Mouse (Mus musculus) hindbrain, embryonic 11.5 days (tissue): ENCODE results near the gene Lingo3. TPM values are rescaled to one million over a fixed set of nuclear protein-coding genes. Genes with fewer than 3 reads are reported as not detected.

Experiments used
- ATAC-seq: fragments of 200-750 bp; cut with Nextera tagmentation; 2 replicates; pipeline ENCODE4 v1.8.0; 2017; ENCODE audit warnings: mild to moderate bottlenecking, moderate TSS enrichment, moderate library complexity; ENCODE audit not compliant: low FRiP score
- DNase-seq: peaks from one replicate; pipeline ENCODE4 v3.0.0-alpha.2; 2015; ENCODE audit warnings: low spot score
- H3K27ac ChIP-seq: fragments of 300-500 bp; sonication (generic); 2 replicates; pipeline ENCODE4 v1.5.1; 2014; ENCODE audit warnings: mild to moderate bottlenecking, low read depth, low read length
- H3K27me3 ChIP-seq: fragments of 300-500 bp; sonication (generic); 2 replicates; pipeline ENCODE4 v1.6.1; 2014; ENCODE audit warnings: mild to moderate bottlenecking, low read length, moderate library complexity, mixed read lengths; ENCODE audit not compliant: control insufficient read depth, insufficient read depth
- H3K36me3 ChIP-seq: fragments of 300-500 bp; sonication (generic); 2 replicates; pipeline ENCODE4 v1.6.1; 2014; ENCODE audit warnings: mild to moderate bottlenecking, low read length, moderate library complexity, mixed read lengths; ENCODE audit not compliant: control insufficient read depth, insufficient read depth
- H3K4me1 ChIP-seq: fragments of 300-500 bp; sonication (generic); replicated peaks from 2 replicates; pipeline ENCODE4 v1.6.1; 2014; ENCODE audit warnings: low read length, mixed read lengths; ENCODE audit not compliant: control insufficient read depth, insufficient read depth
- H3K4me2 ChIP-seq: fragments of 300-500 bp; sonication (generic); replicated peaks from 2 replicates; pipeline ENCODE4 v1.6.1; 2014; ENCODE audit warnings: mild to moderate bottlenecking, low read depth, low read length
- H3K4me3 ChIP-seq: fragments of 300-500 bp; sonication (generic); 2 replicates; pipeline ENCODE4 v1.5.1; 2014; ENCODE audit warnings: low read depth, low read length
- H3K9ac ChIP-seq: fragments of 300-500 bp; sonication (generic); 2 replicates; pipeline ENCODE4 v1.6.1; 2014; ENCODE audit warnings: low read depth, low read length
- H3K9me3 ChIP-seq: fragments of 300-500 bp; sonication (generic); 2 replicates; pipeline ENCODE4 v1.6.1; 2016; ENCODE audit warnings: low read length; ENCODE audit not compliant: control insufficient read depth
- WGBS: fragments of 180-500 bp; shearing (Covaris S2); extraction: QIAGEN DNeasy Blood & Tissue Kit; methylation state at CpG from one replicate; pipeline ENCODE4 v1.1.7; 2014; 5-methylcytosine and 5-hydroxymethylcytosine counted together
- polyA plus RNA-seq: library from polyadenylated mRNA; unstranded; fragments of >200 nt; fragmentation: Nextera tagmentation; extraction: Ambion mirVana; gene quantifications from 2 replicates; pipeline ENCODE4 v1.2.1, GENCODE M21; 2014

Gene Lingo3
- polyA plus RNA-seq, 1 experiment from 2014 or later = 0.29 TPM

DNA sequence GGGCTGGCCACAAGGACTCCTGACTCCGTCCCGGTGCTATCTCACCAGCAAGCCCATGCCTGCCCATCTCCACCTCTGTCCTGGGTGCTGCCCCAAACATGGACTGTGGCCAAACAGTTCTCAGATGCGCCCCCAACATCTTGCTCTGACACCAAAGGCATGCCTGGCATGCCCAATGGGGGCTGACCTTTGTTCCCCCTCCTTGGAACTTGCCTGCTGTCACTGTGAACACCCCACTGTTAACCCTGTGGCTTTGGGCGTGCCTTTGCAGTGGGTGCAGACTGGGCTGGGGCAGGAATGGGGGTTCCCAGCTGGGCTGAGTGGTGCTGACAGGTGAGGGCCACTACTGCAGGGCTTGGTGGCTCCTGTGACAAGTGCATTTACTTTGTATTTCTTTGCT, 50.0 kb downstream of the Lingo3 start:
- WGBS = 82% methylated on average over 4 of the region's 4 CpGs
- H3K36me3 ChIP-seq = peaks cover 22% of the 10 kb centered on the region

DNA sequence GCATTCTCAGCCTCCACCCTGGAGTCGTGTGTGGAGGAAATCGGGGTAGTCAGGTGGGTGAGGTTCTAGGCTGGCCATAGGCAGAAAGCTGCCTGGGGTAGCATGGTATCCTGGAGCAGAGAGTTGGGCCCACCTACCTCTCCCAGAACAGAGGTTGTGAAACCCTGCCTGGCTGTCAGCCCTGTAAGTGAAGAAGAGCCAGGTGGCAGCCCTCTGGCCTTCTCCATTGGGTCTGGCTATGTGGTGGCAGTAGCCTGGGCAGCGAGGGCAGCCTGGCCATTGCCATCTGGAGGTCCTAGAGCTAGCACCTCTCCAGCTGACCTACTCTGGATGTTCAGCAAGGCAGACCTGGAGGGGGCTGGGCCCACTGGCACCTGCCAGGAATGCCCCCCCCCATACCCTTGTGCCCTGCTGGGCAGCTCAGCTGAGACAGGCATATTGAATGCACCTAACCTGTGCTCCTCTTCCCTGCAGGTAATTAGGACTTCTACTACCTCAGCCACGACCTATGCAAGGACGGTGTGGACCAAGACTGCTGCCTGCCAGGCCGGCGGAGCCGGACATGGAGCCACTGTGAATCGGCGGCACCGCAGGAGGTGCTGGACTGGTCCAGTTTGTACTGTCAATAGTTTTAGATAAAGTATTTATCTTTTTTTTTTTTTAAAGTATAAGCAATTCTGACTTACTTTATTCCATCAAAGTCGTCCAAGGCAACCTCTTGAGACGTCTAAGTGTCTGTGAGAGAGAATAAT, 50.6 kb downstream of the Lingo3 start:
- ATAC-seq (no peak), DNase-seq (no peak)
- Histone ChIP-seq H3K4me2 (no peak overlapping the region), H3K9ac (no peak overlapping the region), H3K9me3 (no peaks in the 10 kb centered on the region), H3K27ac (no peak overlapping the region), H3K4me1 (peaks cover 7% of the 10 kb centered on the region; the same call in 1 of the 2 replicates), H3K4me3 (no peak overlapping the region), H3K27me3 (no peaks in the 10 kb centered on the region), H3K36me3 (peaks cover 22% of the 10 kb centered on the region)
- 93% methylated on average over 13 of the region's 13 CpGs for WGBS

More for the DNA sequence above, 50.0 kb downstream of the Lingo3 start:
- DNase-seq = no peak
- Histone ChIP-seq H3K9ac (no peak overlapping the region), H3K27ac (no peak overlapping the region), H3K4me2 (no peak overlapping the region), H3K4me1 (peaks cover 7% of the 10 kb centered on the region; the same call in 1 of the 2 replicates), H3K4me3 (no peak overlapping the region), H3K27me3 (no peaks in the 10 kb centered on the region), H3K9me3 (no peaks in the 10 kb centered on the region)
- ATAC-seq = no peak

DNA sequence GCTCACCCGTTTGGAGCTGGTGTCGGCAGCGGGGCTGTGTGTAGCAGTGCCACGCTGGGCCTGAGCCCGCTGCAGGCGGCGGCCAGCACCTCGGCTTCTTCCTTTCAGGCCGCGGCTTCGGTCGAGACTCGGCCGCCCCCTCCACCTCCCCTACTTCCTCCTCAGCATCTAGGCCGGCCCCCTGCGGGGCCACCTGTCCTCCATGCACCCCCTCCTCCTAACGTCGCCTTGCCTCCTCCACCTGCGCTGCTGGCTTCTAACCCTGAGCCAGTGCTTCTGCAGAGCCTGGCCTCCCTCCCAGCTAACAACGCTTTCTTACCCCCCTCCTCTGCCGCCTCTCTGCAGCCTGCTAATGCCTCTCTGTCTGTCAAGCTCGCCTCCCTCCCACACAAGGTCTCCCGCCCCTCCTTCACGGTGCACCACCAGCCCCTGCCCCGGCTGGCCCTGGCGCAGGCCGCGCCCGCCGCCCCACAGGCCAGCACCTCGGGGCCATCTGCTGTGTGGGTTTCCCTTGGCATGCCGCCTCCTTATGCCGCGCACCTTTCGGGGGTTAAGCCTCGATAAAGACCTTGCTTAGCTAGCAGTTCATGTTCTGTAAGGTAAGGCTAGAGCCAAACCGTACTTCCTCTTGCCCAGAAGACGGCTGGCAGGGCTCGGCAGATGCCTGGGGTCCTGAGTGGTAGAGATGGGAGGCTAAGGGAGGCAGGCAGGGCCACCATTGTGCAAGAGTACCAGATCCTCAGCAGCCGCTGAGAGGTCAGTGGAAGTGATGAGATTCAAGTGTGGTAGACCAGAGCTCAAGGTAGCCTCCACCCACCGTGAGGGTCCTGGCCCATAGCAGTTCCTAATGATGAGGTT, 51.4 kb downstream of the Lingo3 start:
- Histone ChIP-seq H3K9ac (no peak overlapping the region), H3K27ac (no peak overlapping the region), H3K36me3 (peaks cover 22% of the 10 kb centered on the region), H3K4me2 (no peak overlapping the region), H3K4me1 (peaks cover 7% of the 10 kb centered on the region; the same call in 1 of the 2 replicates), H3K4me3 (no peak overlapping the region), H3K27me3 (no peaks in the 10 kb centered on the region), H3K9me3 (no peaks in the 10 kb centered on the region)
- ATAC-seq (no peak), DNase-seq (no peak)
- WGBS = 77% methylated on average over 41 of the region's 41 CpGs

DNA sequence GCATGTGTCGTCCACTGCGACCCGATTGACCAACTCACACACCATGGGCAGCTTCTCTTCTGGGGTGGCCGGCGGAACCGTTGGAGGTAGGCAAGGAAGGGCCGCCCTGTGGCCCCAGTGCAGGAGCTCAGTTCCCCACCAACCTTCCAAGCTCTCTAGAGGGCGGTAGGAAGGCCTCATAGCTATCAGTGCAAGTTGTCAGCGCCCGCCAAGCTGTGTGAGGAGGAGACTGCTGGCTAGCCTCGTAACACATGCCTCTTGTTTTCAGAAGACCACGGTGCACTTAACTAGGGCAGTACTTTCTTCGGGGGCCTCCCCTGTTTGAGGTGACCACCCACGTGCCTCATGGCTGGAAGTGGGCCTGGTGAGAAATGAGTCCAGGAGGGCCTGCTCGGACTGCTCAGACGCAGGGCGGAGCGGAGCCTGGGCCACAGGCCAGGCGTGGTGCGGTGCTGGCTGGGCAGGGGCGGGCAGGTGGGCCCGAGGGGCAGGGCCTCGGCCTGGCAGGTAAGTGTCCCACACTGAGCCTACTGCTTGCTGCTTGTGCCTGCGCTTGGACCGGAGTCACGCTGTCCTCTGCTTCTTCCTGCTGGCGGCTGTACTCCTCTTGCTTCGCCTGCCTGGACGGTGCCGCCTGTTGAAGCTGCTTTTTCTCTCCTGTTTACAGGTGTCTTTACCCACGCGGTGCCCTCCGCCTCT, 52.2 kb downstream of the Lingo3 start:
- Histone ChIP-seq H3K27me3 (no peaks in the 10 kb centered on the region), H3K9me3 (no peaks in the 10 kb centered on the region), H3K36me3 (peaks cover 24% of the 10 kb centered on the region), H3K9ac (no peak overlapping the region), H3K4me1 (peaks cover 2% of the 10 kb centered on the region; the same call in 1 of the 2 replicates), H3K4me3 (no peak overlapping the region), H3K27ac (no peak overlapping the region), H3K4me2 (no peak overlapping the region)
- no peak for ATAC-seq
- 86% methylated on average over 31 of the region's 33 CpGs for WGBS
- DNase-seq = no peak

DNA sequence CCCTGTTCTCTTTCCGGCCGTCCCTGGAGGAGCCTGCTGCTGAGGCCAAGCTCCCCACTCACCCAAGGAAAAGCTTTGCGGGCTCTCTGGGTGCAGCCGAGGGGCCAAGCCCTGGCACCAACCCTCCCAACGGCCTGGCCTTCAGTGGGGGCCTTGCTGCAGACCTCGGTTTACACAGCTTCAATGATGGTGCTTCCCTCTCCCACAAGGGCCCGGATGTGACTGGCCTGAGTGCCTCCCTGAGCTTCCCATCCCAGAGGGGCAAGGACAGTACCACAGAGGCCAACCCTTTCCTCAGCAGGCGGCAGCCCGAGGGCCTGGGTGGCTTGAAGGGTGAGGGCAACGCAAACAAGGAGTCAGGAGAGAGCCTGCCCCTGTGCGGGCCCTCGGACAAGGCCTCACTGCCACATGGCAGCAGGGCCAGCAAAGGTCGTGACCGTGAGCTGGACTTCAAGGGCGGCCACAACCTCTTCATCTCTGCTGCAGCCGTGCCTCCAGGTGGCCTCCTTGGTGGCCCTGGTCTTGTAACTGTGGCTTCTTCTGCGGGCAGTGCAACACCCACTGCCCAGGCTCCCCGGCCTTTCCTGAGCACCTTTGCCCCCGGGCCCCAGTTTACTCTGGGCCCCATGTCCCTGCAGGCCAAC, 53.0 kb downstream of the Lingo3 start:
- Histone ChIP-seq H3K27me3 (no peaks in the 10 kb centered on the region), H3K4me3 (no peak overlapping the region), H3K4me2 (no peak overlapping the region), H3K4me1 (no peaks in the 10 kb centered on the region), H3K36me3 (peaks cover 29% of the 10 kb centered on the region), H3K9me3 (no peaks in the 10 kb centered on the region), H3K9ac (no peak overlapping the region), H3K27ac (no peak overlapping the region)
- DNase-seq = no peak
- 88% methylated on average over 19 of the region's 19 CpGs for WGBS
- no peak for ATAC-seq

DNA sequence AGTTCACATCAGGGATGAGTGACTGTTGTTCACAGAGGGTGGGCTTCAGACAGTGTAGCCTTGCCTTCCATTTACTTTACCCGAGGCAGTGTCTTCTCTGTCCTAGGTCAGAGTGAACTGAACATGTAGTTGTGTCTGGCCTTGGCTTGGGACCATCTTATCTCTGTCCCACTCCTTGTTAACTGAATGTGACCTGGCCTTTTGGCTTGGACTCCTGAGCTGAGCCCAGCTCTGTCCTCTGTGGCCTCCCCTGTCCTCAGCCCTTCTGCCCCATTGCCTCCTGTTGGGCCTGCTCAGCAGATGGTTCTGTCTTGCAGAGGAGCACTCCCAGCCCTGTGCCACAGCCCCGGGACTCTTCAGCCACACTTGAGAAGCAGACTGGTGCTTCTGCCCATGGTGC, 56.3 kb downstream of the Lingo3 start:
- Histone ChIP-seq H3K27ac (no peak overlapping the region), H3K9ac (no peak overlapping the region), H3K4me2 (no peak overlapping the region), H3K4me3 (no peak overlapping the region), H3K27me3 (no peaks in the 10 kb centered on the region), H3K4me1 (no peaks in the 10 kb centered on the region), H3K36me3 (peaks cover 38% of the 10 kb centered on the region), H3K9me3 (no peaks in the 10 kb centered on the region)
- 95% methylated on average over 2 of the region's 2 CpGs for WGBS
- ATAC-seq (no peak), DNase-seq (no peak)

DNA sequence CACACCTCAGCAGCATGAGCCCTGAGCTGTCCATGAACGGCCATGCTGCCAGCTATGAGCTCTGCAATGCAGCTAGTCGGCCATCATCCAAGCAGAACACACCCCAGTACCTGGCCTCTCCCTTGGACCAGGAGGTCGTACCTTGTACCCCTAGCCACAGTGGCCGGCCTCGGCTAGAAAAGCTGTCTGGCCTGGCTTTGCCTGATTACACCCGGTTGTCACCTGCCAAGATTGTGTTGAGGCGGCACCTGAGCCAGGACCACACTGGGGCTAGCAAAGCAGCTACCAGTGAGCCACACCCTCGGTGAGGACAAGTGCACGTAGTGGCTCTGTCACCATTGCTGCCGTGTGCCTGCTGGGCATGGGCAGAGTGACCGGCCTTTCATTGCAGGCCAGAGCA, 57.9 kb downstream of the Lingo3 start:
- ATAC-seq = no peak
- no peak overlapping the region for H3K4me3 ChIP-seq
- H3K27ac ChIP-seq = no peak overlapping the region
- 94% methylated on average over 11 of the region's 11 CpGs for WGBS
- no peaks in the 10 kb centered on the region for H3K9me3 ChIP-seq
- no peak overlapping the region for H3K4me2 ChIP-seq
- no peak for DNase-seq
- H3K36me3 ChIP-seq = peaks cover 33% of the 10 kb centered on the region
- H3K9ac ChIP-seq = no peak overlapping the region
- no peaks in the 10 kb centered on the region for H3K27me3 ChIP-seq
- no peaks in the 10 kb centered on the region for H3K4me1 ChIP-seq

DNA sequence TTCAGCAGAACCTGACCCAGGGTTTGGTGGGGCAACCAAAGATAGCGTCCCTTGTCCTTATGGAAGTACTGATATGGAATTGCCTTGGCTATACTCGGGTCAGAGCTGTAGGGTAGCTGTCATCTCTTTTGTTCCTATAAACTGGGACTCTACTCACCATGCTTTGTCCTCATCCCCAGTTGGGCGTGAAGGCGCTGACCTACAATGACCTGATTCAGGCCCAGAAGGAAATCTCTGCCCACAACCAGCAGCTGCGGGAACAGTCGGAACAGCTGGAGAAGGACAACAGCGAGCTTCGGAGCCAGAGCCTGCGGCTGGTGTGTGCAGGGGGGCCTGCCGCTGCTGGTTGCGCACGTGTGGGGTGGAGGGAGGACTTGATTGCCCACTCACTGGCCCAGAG, 59.0 kb downstream of the Lingo3 start:
- H3K4me3 ChIP-seq = no peak overlapping the region
- DNase-seq = no peak
- H3K9ac ChIP-seq = no peak overlapping the region

More for the DNA sequence above, 59.0 kb downstream of the Lingo3 start:
- no peak overlapping the region for H3K27ac ChIP-seq
- H3K36me3 ChIP-seq = peaks cover 32% of the 10 kb centered on the region
- H3K9me3 ChIP-seq = no peaks in the 10 kb centered on the region
- H3K4me2 ChIP-seq = no peak overlapping the region
- 59% methylated on average over 12 of the region's 12 CpGs for WGBS
- H3K4me1 ChIP-seq = no peaks in the 10 kb centered on the region
- no peak for ATAC-seq
- no peaks in the 10 kb centered on the region for H3K27me3 ChIP-seq
